Mouse (Mus musculus): ENCODE measurements around the gene Slc25a39.

GRCm38 (mm10) chr11:102424666-102425065, 16.9 kb upstream of the Slc25a39 start:
- TF ChIP-seq CTCF (IDR thresholded peaks at IDR 0.05; ENCODE audit: borderline replicate concordance, extremely low read depth, insufficient read depth, insufficient read length) (no peak), POLR2A (IDR thresholded peaks at IDR 0.05; ENCODE audit: borderline replicate concordance, extremely low read depth, insufficient read depth, insufficient read length, poor library complexity, severe bottlenecking) (no peak)
